Mouse (Mus musculus) CD8-positive naive resting alpha-beta T cell, adult 57 days (primary cell): ENCODE measurements around the gene Zdhhc4. TPM values are rescaled to one million over a fixed set of nuclear protein-coding genes. Genes with fewer than 3 reads are reported as not detected.

Experiments used
- total RNA-seq: library from RNA; stranded (reverse); gene quantifications from one replicate; pipeline ENCODE4 v1.2.4, GENCODE M21; 2023

Zdhhc4 gene
- 62.1 TPM for total RNA-seq

GRCm38 (mm10) chr5:143328690-143329495 lies at the start of gene Zdhhc4:
Gene Zdhhc4, minus strand, starts transcription at chr5:143329256.

GRCm38 (mm10) chr5:143356686-143357388 lies 27.8 kb upstream of the Zdhhc4 start, which contains the start of gene Grid2ip:
Gene Grid2ip, plus strand, starts transcription at chr5:143357338.

GRCm38 (mm10) chr5:143314730-143315513 lies 14.1 kb downstream of the Zdhhc4 start, which contains the start of gene E130309D02Rik:
Gene E130309D02Rik, minus strand, starts transcription at chr5:143315360.

GRCm38 (mm10) chr5:143293404-143293803 lies 35.7 kb downstream of the Zdhhc4 start, which contains the start of gene Zfp853:
Gene Zfp853, minus strand, starts transcription at chr5:143293623.

DNA sequence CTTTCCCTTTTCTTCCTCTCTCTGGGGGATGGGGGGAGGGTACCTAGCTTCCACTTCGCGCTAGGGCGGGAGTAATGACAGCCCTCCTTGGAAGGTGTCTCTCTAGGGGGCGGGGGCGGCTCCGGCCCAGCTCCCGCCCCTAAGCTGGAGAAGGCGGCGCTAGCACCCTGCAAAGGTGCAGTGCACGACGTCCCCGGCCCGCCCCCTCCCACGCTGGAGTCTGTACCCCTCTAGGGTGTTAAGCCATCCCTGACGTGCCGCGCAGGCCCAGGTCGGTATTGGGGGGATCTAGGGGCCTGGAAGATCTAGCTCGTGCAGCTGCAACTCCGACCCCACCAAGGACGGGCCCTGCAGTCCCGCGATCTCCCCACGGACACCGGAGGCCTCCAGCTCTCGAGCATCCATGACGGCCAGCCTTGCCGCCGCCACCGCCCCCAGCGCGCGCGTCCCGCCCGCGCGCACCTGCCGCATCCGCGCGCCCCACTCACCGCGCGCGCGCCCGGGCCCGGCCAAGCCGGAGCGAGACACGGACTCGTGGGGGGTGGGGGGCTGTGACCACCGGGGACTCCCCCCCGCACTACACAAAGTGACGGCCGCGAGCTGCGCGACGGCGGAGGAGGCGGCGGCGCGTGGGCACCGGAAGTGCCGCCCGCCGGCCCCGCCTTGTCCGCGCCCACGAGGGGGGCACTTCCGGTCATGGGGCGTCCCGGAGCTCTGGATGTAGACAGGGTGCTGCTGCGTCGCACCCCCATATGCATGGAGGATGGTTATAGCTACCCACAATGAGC lies 59.5 kb downstream of the Zdhhc4 start, which contains the start of gene Zfp316:
Zfp316 (minus strand) TSS at position 660 of the 788 bp plus-strand sequence.

Other genes with a start within 250 kb of the Zdhhc4 start
- 9.7 TPM for gene Rnf216, start 216.3 kb downstream of the Zdhhc4 start, total RNA-seq
- gene Olfr718-ps1, start 181.7 kb downstream of the Zdhhc4 start, total RNA-seq: 0.31 TPM
- 10.6 TPM for gene Rbak, start 148.5 kb downstream of the Zdhhc4 start, total RNA-seq
- not detected for gene Spdye4b, start 148.2 kb downstream of the Zdhhc4 start, total RNA-seq
- gene Spdye4a, start 102.4 kb downstream of the Zdhhc4 start, total RNA-seq: not detected
- 30.6 TPM for gene Zfp12, start 94.1 kb downstream of the Zdhhc4 start, total RNA-seq
- gene Zfp316, start 59.2 kb downstream of the Zdhhc4 start, total RNA-seq: 2.0 TPM
- 0.46 TPM for gene Zfp853, start 35.6 kb downstream of the Zdhhc4 start, total RNA-seq
- gene E130309D02Rik, start 13.9 kb downstream of the Zdhhc4 start, total RNA-seq: 32.6 TPM
- gene Grid2ip, start 28.1 kb upstream of the Zdhhc4 start, total RNA-seq: not detected
- 27.3 TPM for gene Kdelr2, start 74.6 kb upstream of the Zdhhc4 start, total RNA-seq
- gene Daglb, start 135.3 kb upstream of the Zdhhc4 start, total RNA-seq: 9.5 TPM
- gene Rac1, start 198.8 kb upstream of the Zdhhc4 start, total RNA-seq: 246 TPM